Comparison of ENCODE assay signal across 12 mouse cellular contexts in genomic region chr15:93627836-93628797, GRCm38 (mm10). TPM values are rescaled to one million over a fixed set of nuclear protein-coding genes. Genes with fewer than 3 reads are reported as not detected.
A peak's percentile ranks its signal among the peaks of the same experiment; 100 is the strongest.
DNase-seq lines count a peak whose midpoint lies in the region; ATAC-seq and TF ChIP-seq lines count a peak whose summit lies in the region.
"Had no signal": no experiment of that assay in that cellular context is flagged by ENCODE, and none has a peak within 500 bp of the region (broad histone marks: within the 10 kb centered on the region; RNA-seq: fewer than 3 reads in every experiment).

No protein-coding gene starts in this region.

- no peak overlapping the region for H3K4me2 ChIP-seq in intestine, embryonic 14.5 days (ENCODE audit: low read length)
- H3K4me2 ChIP-seq in liver, embryonic 16.5 days (ENCODE audit: low read depth, low read length) = no peak overlapping the region
- no peak overlapping the region for H3K4me2 ChIP-seq in neural tube, embryonic 15.5 days
- H3K4me2 ChIP-seq: limb, embryonic 12.5 days had no signal

- no peaks in the 10 kb centered on the region for H3K36me3 ChIP-seq in heart, embryonic 10.5 days
- no peaks in the 10 kb centered on the region for H3K36me3 ChIP-seq in intestine, embryonic 14.5 days (ENCODE audit: control insufficient read depth, insufficient read depth, low read length)
- H3K36me3 ChIP-seq in liver, embryonic 16.5 days (ENCODE audit: control insufficient read depth, insufficient read depth) = no peaks in the 10 kb centered on the region
- no peaks in the 10 kb centered on the region for H3K36me3 ChIP-seq in neural tube, embryonic 15.5 days
- H3K36me3 ChIP-seq: limb, embryonic 12.5 days had no signal

- H3K27ac ChIP-seq in heart, embryonic 10.5 days = peak overlapping the region; percentile 78
- no peak overlapping the region; the same call in 1 of the 2 replicates for H3K27ac ChIP-seq in intestine, embryonic 14.5 days (ENCODE audit: low read depth)
- H3K27ac ChIP-seq in liver, embryonic 16.5 days (ENCODE audit: low read length) = no peak overlapping the region
- H3K27ac ChIP-seq in cerebellum, adult 2 months (ENCODE audit: insufficient read depth, low read length) = no peak overlapping the region
- no peak overlapping the region for H3K27ac ChIP-seq in neural tube, embryonic 15.5 days (replicated peaks)
- H3K27ac ChIP-seq: limb, embryonic 12.5 days had no signal

- no peak overlapping the region for H3K9ac ChIP-seq in intestine, embryonic 14.5 days (ENCODE audit: low read length)
- H3K9ac ChIP-seq in liver, embryonic 16.5 days (ENCODE audit: low read depth, low read length) = no peak overlapping the region
- H3K9ac ChIP-seq in neural tube, embryonic 15.5 days (replicated peaks) = no peak overlapping the region
- H3K9ac ChIP-seq: limb, embryonic 12.5 days had no signal

- H3K9me3 ChIP-seq in heart, embryonic 10.5 days = no peaks in the 10 kb centered on the region
- no peaks in the 10 kb centered on the region for H3K9me3 ChIP-seq in intestine, embryonic 14.5 days (ENCODE audit: control insufficient read depth, low read length)
- no peaks in the 10 kb centered on the region for H3K9me3 ChIP-seq in liver, embryonic 16.5 days (replicated peaks; ENCODE audit: control insufficient read depth, low read length)
- no peaks in the 10 kb centered on the region for H3K9me3 ChIP-seq in neural tube, embryonic 15.5 days (replicated peaks)
- H3K9me3 ChIP-seq: limb, embryonic 12.5 days had no signal

- no peak for ATAC-seq in intestine, embryonic 14.5 days (replicated peaks; ENCODE audit: low FRiP score, low TSS enrichment, low read depth)
- ATAC-seq in liver, embryonic 16.5 days (ENCODE audit: low read depth) = peak; percentile 70
- ATAC-seq in neural tube, embryonic 15.5 days (ENCODE audit: low FRiP score) = no peak
- ATAC-seq in frontal cortex, adult (ENCODE audit: low TSS enrichment) = no peak; the same call in 1 of the 2 replicates

- H3K4me3 ChIP-seq in heart, embryonic 10.5 days = no peak overlapping the region
- no peak overlapping the region for H3K4me3 ChIP-seq in intestine, embryonic 14.5 days (ENCODE audit: low read depth, low read length)
- H3K4me3 ChIP-seq in liver, embryonic 16.5 days (ENCODE audit: low read depth, low read length) = no peak overlapping the region
- no peak overlapping the region for H3K4me3 ChIP-seq in cerebellum, adult 2 months (replicated peaks; ENCODE audit: insufficient read depth, low read depth, low read length)
- H3K4me3 ChIP-seq in neural tube, embryonic 15.5 days (replicated peaks) = no peak overlapping the region
- H3K4me3 ChIP-seq: limb, embryonic 12.5 days had no signal

- 63% methylated on average over 21 of the region's 21 CpGs for WGBS in heart, embryonic 10.5 days
- 62% methylated on average over 21 of the region's 21 CpGs for WGBS in intestine, embryonic 14.5 days
- WGBS in liver, embryonic 16.5 days (ENCODE audit: insufficient replicate concordance) = 31% methylated on average over 21 of the region's 21 CpGs
- WGBS in cerebellum, adult 2 months = 71% methylated on average over 21 of the region's 21 CpGs
- 74% methylated on average over 21 of the region's 21 CpGs for WGBS in neural tube, embryonic 15.5 days

- no peak for TF ChIP-seq CTCF in cerebellum, adult 2 months (IDR thresholded peaks at IDR 0.05; ENCODE audit: borderline replicate concordance, insufficient read depth, low read depth, low read length)

- H3K27me3 ChIP-seq in heart, embryonic 10.5 days (ENCODE audit: insufficient read depth, poor library complexity, severe bottlenecking) = no peaks in the 10 kb centered on the region
- no peaks in the 10 kb centered on the region for H3K27me3 ChIP-seq in intestine, embryonic 14.5 days (replicated peaks; ENCODE audit: control insufficient read depth, insufficient read depth, low read length)
- no peaks in the 10 kb centered on the region for H3K27me3 ChIP-seq in liver, embryonic 16.5 days (ENCODE audit: control insufficient read depth, insufficient read depth, low read depth, low read length)
- H3K27me3 ChIP-seq in cerebellum, adult 2 months (ENCODE audit: control insufficient read depth, insufficient read depth, low read length) = no peaks in the 10 kb centered on the region
- no peaks in the 10 kb centered on the region for H3K27me3 ChIP-seq in neural tube, embryonic 15.5 days (replicated peaks)
- H3K27me3 ChIP-seq: limb, embryonic 12.5 days had no signal

- DNase-seq in heart, embryonic 10.5 days (ENCODE audit: low spot score) = peak; percentile 68
- DNase-seq in heart, postnatal 4 days = no peak
- peak; percentile 20 for DNase-seq in CD4-positive helper T cell, adult 2 months (ENCODE audit: low read depth, low spot score)
- peak; percentile 51 for DNase-seq in intestine, embryonic 14.5 days (ENCODE audit: low spot score)
- DNase-seq in cerebellum, adult 2 months = no peak
- DNase-seq: B cell, adult 2 months; cerebellum, adult 9-10 months; right cerebral cortex, postnatal 4 days had no signal

- peaks cover 28% of the 10 kb centered on the region for H3K4me1 ChIP-seq in heart, embryonic 10.5 days
- H3K4me1 ChIP-seq in intestine, embryonic 14.5 days (replicated peaks; ENCODE audit: control insufficient read depth, insufficient read depth, low read length) = no peaks in the 10 kb centered on the region; the same call in 1 of the 2 replicates
- no peaks in the 10 kb centered on the region for H3K4me1 ChIP-seq in liver, embryonic 16.5 days (ENCODE audit: control insufficient read depth, low read depth, low read length)
- H3K4me1 ChIP-seq in cerebellum, adult 2 months (ENCODE audit: control insufficient read depth, insufficient read depth, low read length) = no peaks in the 10 kb centered on the region
- no peaks in the 10 kb centered on the region for H3K4me1 ChIP-seq in neural tube, embryonic 15.5 days

- TF ChIP-seq POLR2A in cerebellum, adult 2 months (IDR thresholded peaks at IDR 0.05; ENCODE audit: borderline replicate concordance, insufficient read depth, low read length) = no peak

RNA-seq across cellular contexts. Expression of gene Prickle1, which starts 32.4 kb away (rescaled TPM):
- polyA plus RNA-seq in heart, embryonic 10.5 days (2016; fragmentation: Nextera tagmentation; extraction: Ambion mirVana) = 28.5 and 33.4 TPM in 2 replicates
- 10 to 100 TPM; 31.0 to 36.4 TPM for total RNA-seq in heart, postnatal 4 days (2021)
- polyA plus RNA-seq in intestine, embryonic 14.5 days (2014; fragmentation: Nextera tagmentation; extraction: Ambion mirVana) = 31.0 and 33.4 TPM in 2 replicates
- polyA plus RNA-seq in liver, embryonic 16.5 days (2015; fragmentation: Nextera tagmentation; extraction: Ambion mirVana) = 2.6 and 2.9 TPM in 2 replicates
- polyA plus RNA-seq in cerebellum, adult 2 months (2012; rRNA removed) = 13.4 and 16.1 TPM in 2 replicates
- polyA plus RNA-seq in neural tube, embryonic 15.5 days (2015; fragmentation: Nextera tagmentation; extraction: Ambion mirVana) = 22.8 and 27.5 TPM in 2 replicates

Comparison
In these comparisons a context has a peak if more than half of its experiments do, and no peak if none do; other contexts are left out.
1. DNase-seq: peak in heart, embryonic 10.5 days (single experiment), CD4-positive helper T cell, adult 2 months (single experiment) and intestine, embryonic 14.5 days (single experiment); none in heart, postnatal 4 days (single experiment) and cerebellum, adult 2 months (0 of 2).